Mouse (Mus musculus): Measurements from ENCODE around the gene Tmem52. TPM values are rescaled to one million over a fixed set of nuclear protein-coding genes. Genes with fewer than 3 reads are reported as not detected.

Gene Tmem52
- polyA plus RNA-seq, 1 experiment = not detected

DNA sequence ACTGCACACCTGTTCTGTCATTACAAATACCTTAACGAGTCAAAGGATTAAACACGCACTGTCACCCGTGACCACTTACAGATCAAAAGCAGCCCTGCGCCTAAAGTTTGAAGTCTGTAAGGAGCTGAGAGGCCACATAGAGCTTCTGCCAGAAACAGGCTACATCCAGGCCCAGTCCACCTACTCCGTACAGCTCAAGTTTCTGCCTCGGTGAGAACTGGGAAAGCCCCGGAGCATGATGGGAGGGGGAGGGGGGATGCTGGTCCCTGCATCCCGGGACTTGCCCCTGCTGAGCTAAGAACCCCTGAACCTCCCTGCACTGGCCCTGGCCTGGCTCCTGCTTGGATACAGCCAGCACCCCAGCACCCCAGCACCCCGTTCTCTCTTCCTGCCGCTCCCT, 17.3 kb upstream of the Tmem52 start:
- no peaks in the 10 kb centered on the region for H3K4me1 ChIP-seq (ENCODE audit: control insufficient read depth, insufficient read depth, low read length)
- no peak overlapping the region for H3K4me3 ChIP-seq (ENCODE audit: insufficient read depth, low read length)
- no peak overlapping the region for H3K27ac ChIP-seq (ENCODE audit: insufficient read depth, low read length)
- TF ChIP-seq CTCF (IDR thresholded peaks at IDR 0.05; ENCODE audit: borderline replicate concordance, insufficient read depth, low read length) = no peak
- no peak for TF ChIP-seq POLR2A (IDR thresholded peaks at IDR 0.05; ENCODE audit: low read depth, low read length)

DNA sequence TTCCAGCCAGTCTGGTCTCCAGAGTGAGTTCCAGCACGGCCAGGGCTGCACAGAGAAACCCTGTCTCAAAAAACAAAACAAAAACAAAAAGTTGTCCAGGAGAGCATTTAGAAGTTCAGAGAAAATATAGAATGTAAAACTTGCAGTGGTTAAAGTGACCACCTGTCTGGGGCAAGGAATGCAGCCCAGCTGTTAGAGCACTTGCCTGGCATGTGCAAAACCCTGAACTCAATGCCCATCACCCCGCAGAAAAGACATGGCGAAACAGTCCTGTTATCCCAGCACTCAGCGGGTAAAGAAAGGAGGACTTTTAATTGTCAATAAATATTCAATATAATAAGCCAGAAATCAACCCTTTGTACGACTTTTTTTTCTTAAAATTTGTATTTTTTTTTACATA, 10.3 kb upstream of the Tmem52 start:
- no peaks in the 10 kb centered on the region for H3K4me1 ChIP-seq (ENCODE audit: control insufficient read depth, insufficient read depth, low read length)
- no peak for TF ChIP-seq CTCF (IDR thresholded peaks at IDR 0.05; ENCODE audit: borderline replicate concordance, insufficient read depth, low read length)
- TF ChIP-seq POLR2A (IDR thresholded peaks at IDR 0.05; ENCODE audit: low read depth, low read length) = no peak
- H3K27ac ChIP-seq (ENCODE audit: insufficient read depth, low read length) = no peak overlapping the region
- H3K4me3 ChIP-seq (ENCODE audit: insufficient read depth, low read length) = no peak overlapping the region

DNA sequence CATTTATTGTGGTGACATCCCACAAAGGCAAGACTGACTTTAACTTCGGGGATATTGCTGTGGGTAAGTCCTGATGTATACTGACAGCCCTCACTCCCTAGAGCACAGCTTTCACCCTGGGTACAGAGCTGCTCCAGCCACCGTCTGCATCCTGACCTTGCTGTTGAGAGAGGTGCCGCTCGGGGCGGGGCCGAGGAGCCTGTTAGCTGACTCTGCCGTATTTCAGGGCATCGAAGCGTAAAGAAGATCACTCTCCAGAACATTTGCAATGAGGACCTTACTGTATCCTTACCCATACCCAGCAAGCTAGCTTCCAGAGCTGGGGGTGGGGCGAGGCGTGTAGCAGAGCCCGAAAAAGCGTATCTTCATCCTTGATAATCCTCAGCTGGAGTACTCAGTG, 5.9 kb upstream of the Tmem52 start:
- TF ChIP-seq CTCF (IDR thresholded peaks at IDR 0.05; ENCODE audit: borderline replicate concordance, insufficient read depth, low read length) = no peak
- no peak for TF ChIP-seq POLR2A (IDR thresholded peaks at IDR 0.05; ENCODE audit: low read depth, low read length)
- H3K4me3 ChIP-seq (ENCODE audit: insufficient read depth, low read length) = no peak overlapping the region
- no peak overlapping the region for H3K27ac ChIP-seq (ENCODE audit: insufficient read depth, low read length)
- H3K4me1 ChIP-seq (ENCODE audit: control insufficient read depth, insufficient read depth, low read length) = no peaks in the 10 kb centered on the region

DNA sequence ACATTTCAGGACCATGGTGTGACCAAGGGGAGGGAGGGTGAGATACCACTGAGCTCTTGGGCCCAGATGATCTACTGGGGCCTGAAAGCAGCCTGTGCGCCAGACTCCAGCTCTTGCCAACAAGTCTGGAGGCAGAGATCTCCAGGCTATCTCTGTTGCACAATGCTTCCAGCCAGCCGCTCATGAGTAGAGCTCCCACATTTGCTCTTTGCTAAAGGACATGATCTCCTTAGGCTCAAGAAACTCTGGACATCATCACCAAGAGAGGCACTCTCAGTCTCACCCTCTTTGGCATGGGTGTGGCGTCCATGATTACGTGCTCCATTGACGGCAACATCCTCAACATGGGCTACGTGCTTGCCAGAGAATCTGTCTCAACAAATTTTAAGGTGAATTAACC, 5.3 kb upstream of the Tmem52 start:
- H3K27ac ChIP-seq (ENCODE audit: insufficient read depth, low read length) = no peak overlapping the region
- H3K4me3 ChIP-seq (ENCODE audit: insufficient read depth, low read length) = no peak overlapping the region
- no peaks in the 10 kb centered on the region for H3K4me1 ChIP-seq (ENCODE audit: control insufficient read depth, insufficient read depth, low read length)
- TF ChIP-seq CTCF (IDR thresholded peaks at IDR 0.05; ENCODE audit: borderline replicate concordance, insufficient read depth, low read length) (no peak), POLR2A (IDR thresholded peaks at IDR 0.05; ENCODE audit: low read depth, low read length) (no peak)

DNA sequence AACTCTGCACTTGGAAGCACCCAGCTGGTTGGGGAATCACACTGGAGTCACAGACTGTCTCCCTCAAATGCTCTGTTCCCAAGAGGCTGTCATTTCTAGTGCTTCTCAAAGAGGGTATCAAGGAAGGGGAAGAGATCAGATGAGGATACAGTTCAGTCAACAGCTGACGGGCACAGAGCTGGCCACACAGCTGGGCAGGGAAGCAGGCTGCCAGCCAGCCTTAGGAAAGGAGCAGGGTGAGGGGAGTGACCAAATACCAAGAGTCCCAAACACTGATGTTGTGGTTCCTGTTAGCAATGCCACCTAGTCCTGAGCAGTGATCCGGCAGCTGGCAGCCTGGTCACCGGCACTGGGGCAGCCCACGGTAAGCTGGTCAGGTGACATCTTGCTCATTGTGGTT, 4.9 kb upstream of the Tmem52 start:
- no peak for TF ChIP-seq POLR2A (IDR thresholded peaks at IDR 0.05; ENCODE audit: low read depth, low read length)
- TF ChIP-seq CTCF (IDR thresholded peaks at IDR 0.05; ENCODE audit: borderline replicate concordance, insufficient read depth, low read length) = no peak
- H3K4me1 ChIP-seq (ENCODE audit: control insufficient read depth, insufficient read depth, low read length) = no peaks in the 10 kb centered on the region
- H3K4me3 ChIP-seq (ENCODE audit: insufficient read depth, low read length) = no peak overlapping the region
- H3K27ac ChIP-seq (ENCODE audit: insufficient read depth, low read length) = no peak overlapping the region

DNA sequence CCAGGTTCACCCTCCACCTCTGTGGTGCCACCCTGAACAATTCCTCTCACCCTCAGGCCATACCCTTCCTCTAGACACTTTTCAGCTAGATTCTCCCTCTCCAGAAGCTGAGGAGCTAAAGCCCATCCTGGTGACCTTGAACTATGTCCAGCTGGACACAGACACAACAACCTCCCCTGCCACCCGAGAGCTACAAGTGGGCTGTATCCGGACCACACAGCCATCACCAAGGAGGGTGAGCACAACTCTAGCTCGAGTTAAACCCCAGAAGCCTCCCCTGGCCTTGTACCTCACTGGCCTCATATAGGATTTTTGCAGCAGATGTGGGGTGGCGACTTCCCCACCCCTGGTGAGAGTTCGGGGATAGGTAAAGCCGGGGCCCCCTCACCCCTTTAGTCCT, 3.3 kb upstream of the Tmem52 start:
- Histone ChIP-seq H3K4me1 (ENCODE audit: control insufficient read depth, insufficient read depth, low read length) (no peaks in the 10 kb centered on the region), H3K4me3 (ENCODE audit: insufficient read depth, low read length) (no peak overlapping the region), H3K27ac (ENCODE audit: insufficient read depth, low read length) (no peak overlapping the region)
- TF ChIP-seq POLR2A (IDR thresholded peaks at IDR 0.05; ENCODE audit: low read depth, low read length) = no peak
- no peak for TF ChIP-seq CTCF (IDR thresholded peaks at IDR 0.05; ENCODE audit: borderline replicate concordance, insufficient read depth, low read length)

DNA sequence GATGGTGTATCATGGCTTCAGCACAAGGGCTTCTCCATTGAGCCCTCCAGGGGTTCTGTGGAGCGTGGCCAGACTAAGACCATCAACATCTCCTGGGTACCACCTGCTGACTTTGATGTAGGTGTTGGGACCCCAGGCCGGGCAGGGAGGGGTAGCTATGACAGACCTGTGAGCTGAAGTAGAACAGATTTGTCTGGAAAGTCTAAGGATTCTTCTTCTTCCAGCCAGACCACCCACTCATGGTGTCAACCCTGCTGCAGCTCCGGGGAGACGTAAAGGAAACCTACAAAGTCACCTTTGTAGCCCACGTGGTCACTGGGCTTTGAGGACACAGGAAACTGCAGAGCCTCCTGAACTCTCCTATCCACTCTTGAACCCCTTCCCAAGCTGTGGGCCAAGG, 2.8 kb upstream of the Tmem52 start:
- no peak overlapping the region for H3K27ac ChIP-seq (ENCODE audit: insufficient read depth, low read length)
- no peak overlapping the region for H3K4me3 ChIP-seq (ENCODE audit: insufficient read depth, low read length)
- TF ChIP-seq POLR2A (IDR thresholded peaks at IDR 0.05; ENCODE audit: low read depth, low read length) (no peak), CTCF (IDR thresholded peaks at IDR 0.05; ENCODE audit: borderline replicate concordance, insufficient read depth, low read length) (no peak)
- no peaks in the 10 kb centered on the region for H3K4me1 ChIP-seq (ENCODE audit: control insufficient read depth, insufficient read depth, low read length)

DNA sequence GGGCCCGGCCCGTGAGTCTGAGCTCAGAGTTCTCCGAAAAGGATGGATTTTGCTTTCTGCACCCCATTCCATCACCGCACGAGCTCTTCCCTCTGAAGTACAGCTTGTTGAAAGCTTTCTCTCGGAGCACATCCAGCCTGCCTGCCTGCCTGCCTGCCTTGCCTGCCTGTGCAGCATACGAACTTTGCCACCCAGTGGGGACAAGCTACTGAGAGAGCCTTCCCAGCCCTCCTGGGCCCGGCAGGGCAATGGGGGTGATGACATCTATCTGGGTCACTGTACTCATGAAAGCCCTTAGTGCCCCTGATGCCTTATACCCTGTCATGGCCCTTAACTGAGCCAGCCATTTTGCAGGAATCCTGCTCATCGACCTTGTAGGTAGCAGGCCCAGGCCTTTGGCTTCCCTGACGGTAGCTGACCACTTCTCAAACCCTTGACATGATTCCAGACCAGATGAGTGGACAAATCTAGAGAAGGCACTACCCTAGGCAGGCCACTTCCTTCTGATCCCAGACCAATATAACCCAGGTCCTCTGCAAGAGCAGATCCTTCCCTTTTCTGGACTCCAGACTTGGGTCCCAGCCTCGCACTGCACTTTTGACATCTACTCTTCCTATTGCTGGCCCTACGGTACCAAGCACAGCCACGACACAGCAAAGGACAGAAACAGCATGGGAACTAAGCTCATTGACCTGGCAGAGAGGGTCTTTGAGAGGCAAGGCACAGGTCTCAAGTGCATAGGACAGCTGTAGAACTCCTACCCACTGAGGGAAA, 1.5 kb upstream of the Tmem52 start:
- TF ChIP-seq CTCF (IDR thresholded peaks at IDR 0.05; ENCODE audit: borderline replicate concordance, insufficient read depth, low read length) = no peak
- no peak for TF ChIP-seq POLR2A (IDR thresholded peaks at IDR 0.05; ENCODE audit: low read depth, low read length)
- H3K4me3 ChIP-seq (ENCODE audit: insufficient read depth, low read length) = no peak overlapping the region
- no peaks in the 10 kb centered on the region for H3K4me1 ChIP-seq (ENCODE audit: control insufficient read depth, insufficient read depth, low read length)
- no peak overlapping the region for H3K27ac ChIP-seq (ENCODE audit: insufficient read depth, low read length)

DNA sequence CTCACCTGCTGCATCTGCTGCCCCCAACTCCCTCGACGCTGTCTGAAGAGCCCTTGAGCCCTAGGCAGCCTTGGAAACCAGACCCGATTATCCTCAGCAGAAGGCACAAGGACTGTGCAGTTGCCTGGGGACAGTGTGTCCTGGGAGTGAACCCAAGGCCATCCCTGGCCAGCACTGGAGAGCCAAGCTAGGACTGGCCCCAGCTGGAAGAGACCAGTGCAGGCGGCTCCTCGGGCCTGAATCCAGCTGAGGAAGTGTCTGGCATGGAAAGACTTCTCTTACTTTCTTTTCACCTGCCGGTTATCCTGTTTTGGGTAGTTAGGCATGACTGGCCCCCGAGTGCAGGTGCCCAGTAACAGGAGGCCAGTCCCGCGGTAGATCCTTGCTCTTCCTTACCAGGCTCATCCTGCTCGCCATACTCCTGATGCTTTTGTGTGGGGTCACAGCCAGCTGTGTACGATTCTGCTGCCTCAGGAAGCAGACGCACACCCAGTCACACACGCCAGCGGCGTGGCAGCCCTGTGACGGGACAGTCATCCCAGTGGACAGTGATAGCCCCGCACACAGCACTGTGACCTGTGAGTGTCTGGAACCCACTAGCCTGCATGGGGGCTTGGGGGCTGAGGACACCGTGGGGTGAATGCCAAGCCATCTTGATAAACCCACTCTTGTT, 812 bp downstream of the Tmem52 start:
- no peak overlapping the region for H3K4me3 ChIP-seq (ENCODE audit: insufficient read depth, low read length)
- TF ChIP-seq CTCF (IDR thresholded peaks at IDR 0.05; ENCODE audit: borderline replicate concordance, insufficient read depth, low read length) = no peak
- H3K27ac ChIP-seq (ENCODE audit: insufficient read depth, low read length) = no peak overlapping the region
- H3K4me1 ChIP-seq (ENCODE audit: control insufficient read depth, insufficient read depth, low read length) = no peaks in the 10 kb centered on the region

DNA sequence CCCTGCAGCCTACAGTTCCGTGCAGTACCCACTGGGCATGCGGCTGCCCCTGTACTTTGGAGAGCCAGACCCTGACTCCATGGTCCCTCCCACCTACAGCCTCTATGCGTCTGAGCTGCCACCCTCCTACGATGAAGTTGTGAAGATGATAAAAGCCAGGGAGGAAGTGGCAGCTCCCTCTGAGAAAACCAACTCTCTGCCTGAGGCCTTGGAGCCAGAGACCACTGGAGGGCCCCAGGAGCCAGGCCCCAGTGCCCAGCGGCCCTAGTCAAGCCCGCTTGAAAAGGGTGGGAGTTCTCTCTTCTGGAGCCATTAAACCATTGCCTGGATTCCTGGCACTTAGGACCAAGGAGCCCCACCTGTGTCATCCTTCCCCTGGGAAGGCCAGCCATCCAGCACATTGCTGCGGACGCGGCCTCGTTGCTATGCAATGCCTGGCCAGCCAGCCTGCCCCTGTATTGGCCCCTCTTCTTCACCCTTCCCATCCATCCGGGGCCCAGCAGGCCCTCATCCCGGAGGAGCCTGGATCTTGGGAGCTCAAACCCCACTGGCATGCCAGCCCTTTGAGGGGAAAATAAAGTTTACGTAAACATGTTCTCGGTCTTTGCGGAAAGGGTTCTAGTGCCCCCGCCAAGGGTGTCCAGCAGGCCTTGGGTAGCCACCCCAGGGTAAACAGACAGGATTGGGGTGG, 1.5 kb downstream of the Tmem52 start:
- TF ChIP-seq POLR2A (IDR thresholded peaks at IDR 0.05; ENCODE audit: low read depth, low read length) (no peak), CTCF (IDR thresholded peaks at IDR 0.05; ENCODE audit: borderline replicate concordance, insufficient read depth, low read length) (no peak)
- Histone ChIP-seq H3K4me1 (ENCODE audit: control insufficient read depth, insufficient read depth, low read length) (no peaks in the 10 kb centered on the region), H3K4me3 (ENCODE audit: insufficient read depth, low read length) (no peak overlapping the region), H3K27ac (ENCODE audit: insufficient read depth, low read length) (no peak overlapping the region)
